Mouse (Mus musculus) induced T-regulatory cell, adult 2 months (primary cell): ENCODE data around the gene Fbxl7.

Experiments
- DNase-seq: peaks from one replicate; pipeline ENCODE4 v3.0.0-alpha.2; 2012; ENCODE audit warnings: low read depth

The Fbxl7 gene

DNA sequence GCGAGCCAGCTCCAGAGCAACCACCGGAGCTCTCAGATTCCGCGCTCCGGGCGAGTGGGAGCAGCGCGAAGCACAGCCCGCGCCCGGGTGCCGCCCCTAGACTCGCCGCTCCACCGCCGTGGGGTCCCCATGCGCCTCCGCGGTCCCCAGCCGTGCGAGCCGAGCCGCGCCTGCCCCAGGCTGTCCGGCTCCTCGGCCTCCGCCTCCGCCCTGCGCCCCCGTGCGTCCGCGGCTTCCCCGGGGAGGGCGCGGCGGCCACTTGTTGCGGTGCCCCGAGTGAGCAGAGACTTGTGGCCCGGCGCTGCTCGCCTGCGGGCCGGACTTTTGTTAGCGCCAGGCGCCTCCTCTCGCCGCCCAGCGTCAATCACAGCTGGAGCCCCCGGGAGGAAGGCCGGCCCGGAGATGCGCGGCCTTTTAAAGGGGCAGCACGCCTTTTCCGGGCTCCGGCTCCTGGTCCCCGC lies at the start of gene Fbxl7:
TSS of gene Fbxl7 (minus strand) at position 330 of the 461 bp plus-strand sequence.
- DNase-seq = no peak

DNA sequence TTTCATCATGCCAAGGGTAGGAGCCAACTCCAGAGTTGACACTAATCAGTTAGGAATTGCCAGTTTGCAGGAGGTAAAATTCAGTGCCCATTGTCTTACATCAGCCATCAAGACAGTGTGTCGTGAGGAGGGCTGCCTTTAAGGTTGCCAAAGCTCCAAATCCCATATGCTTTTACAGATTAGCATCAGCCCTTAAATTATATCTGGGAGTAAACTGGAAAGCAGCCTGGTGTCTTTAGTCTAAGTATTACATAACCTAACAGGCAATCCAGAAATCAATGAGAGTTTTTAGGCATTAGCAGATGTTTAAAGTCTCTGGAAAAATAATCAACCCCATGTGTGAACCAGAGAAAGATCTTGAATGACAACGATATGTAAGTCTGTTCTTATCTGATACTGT lies 26.6 kb upstream of the Fbxl7 start:
- no peak for DNase-seq

DNA sequence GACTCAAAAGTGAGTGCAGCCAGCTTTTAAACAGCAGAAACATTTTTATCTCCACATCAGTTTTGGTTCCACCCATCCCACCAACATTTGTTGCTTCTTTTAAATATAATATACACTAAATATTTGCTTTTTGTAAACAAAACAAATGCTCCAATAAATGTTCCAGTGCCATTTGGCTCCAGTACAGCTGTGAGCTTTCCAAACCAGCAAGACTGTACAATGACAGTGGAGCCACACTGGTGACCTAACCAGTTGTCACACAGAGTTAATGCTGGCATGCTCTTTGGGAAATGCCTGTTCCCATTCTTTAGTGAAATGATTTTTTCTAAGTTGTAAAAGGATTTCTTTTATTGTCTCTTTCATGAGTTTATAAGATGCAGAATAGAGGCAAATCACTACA lies 18.0 kb upstream of the Fbxl7 start:
- DNase-seq = no peak

GRCm38 (mm10) chr15:26895761-26896160 lies 381 bp upstream of the Fbxl7 start:
- DNase-seq = no peak

- no peak for DNase-seq
Measured at GRCm38 (mm10) chr15:26894801-26895229, 565 bp downstream of the Fbxl7 start.

DNA sequence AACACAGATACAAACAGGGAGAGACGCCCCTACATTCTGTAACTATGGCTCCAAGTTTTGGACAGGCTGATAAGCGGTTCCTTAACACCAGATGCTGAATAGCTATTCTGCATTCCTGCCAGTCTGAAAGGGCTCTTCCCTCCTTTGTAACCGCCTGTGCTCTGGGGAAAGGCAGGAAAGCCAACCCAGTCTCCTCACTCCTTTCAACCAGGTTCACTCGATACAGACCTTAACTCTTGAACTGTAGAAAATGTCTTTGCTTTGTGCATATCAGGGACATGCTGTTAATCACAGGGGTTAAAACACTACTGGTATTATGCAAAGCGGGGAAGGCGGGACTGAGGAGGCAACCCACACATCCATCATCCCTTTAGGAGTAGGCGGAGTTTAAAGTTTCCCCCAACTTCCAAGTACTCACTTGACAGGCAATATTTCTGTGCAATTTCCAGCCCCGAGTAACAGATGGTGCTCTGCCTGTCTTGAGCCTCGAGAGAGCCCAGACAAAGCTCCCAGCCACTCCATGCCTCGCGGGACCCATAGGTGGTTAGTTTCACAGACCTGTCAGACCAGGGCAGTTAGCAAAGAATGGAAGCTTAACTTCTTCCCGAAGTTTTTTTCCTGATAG lies 1.2 kb downstream of the Fbxl7 start:
- DNase-seq = no peak

DNA sequence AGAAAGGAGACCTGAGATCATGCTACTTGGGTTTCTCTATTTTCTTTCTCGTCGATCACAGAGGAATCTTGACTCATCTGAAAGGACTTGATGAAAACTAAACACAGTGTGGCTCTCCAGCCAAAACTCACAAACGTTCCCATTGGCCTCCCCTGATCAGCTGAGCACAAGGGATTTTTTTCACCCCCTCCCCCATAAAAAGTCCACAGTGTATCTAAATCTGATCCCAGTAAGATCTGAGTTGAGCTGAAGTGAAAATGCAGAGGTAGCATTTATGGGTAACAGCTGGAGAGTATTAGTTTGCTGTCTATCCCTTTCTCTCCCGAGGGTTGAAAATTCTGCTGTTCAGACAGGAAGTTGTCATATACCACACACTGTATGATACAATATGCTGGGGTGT lies 2.2 kb downstream of the Fbxl7 start:
- DNase-seq = no peak

DNA sequence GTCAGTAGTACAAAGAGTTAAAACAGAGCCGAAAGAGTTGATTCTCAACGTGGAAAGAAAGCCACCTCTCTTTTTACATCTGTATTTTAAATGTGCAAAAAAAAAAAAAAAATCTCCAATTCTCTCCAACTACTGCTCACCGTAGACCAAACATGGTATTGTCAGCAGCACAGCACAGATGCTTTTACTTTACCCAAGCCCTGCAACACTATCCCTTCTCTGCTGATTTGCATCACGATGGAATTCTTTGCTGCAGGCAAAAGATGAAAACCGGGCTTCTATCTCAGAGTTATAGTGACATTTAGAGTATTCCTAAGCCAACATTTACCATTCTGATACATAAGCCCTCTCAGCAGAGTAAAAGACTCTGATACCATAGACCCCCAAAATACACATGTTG lies 5.4 kb downstream of the Fbxl7 start:
- DNase-seq = no peak

DNA sequence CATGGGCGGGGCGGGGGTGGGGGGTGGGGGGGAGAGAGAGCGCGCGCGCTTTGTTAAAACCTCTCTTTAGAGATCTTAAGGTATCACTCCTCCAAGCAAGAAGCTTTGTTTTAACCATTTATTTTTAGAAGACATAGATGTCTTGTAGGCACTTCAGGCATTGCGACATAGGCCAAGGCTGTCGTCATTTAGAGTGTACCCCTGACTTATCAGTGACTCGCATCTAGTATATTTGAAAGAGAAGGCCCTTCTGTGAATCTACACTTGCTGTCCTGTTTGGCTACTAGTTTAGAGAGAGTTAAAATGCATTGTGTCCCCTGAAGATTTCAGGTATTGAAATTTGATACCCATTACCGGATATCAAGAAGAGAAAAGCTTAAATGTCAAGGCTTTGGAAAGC lies 7.2 kb downstream of the Fbxl7 start:
- DNase-seq = no peak

DNA sequence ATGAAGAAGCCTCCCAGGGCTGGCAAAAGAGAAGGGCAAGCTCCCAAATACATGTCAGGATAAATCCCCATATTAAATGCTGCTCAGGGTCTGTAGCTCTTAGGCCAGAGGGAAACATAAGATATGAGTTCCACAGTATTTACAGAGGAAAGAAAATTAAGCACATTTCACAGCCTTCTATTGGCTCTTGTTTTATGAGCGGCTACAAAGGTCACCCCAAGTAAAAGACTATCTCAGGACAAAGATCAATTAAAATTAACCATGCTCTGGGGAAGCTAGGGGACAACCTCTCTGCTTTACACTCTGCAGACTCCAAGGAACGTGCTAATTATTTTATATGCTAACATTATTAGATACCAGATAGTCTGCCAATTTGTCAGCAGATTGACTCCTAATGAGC lies 9.4 kb downstream of the Fbxl7 start:
- DNase-seq = no peak

DNA sequence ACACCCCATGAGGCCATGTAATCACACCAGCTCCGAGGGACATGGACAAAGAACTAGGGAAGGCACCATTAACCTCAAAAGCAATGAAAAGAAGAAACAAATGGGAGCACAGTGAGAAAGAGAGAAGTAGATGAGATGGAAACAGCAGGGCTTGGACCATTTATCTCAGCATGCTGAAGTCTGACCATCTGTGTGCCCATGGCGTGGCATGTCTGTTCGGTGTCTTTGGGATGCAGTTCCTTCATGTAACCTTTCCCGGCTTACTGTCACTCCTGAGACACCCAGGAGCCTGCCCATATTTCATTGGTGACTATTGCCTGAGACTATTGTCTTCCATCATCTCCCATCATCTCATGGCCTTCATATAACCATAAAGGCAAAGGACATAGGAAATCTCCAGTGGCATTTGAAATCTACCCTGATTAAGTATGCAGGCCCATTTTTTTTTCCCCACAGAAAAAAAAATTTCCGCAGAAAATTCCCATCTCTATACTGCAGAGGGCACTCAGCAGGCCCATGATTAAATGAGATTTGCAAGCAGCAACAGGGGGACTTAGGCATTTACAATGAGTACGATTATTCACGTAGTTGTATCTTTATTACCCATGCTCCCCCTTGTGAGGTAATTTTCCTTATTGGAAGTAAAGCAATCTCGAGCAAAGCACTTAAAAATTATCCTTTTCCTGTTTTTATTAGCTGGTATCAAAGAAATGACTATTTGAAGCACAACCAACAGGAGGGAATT lies 15.0 kb downstream of the Fbxl7 start:
- no peak for DNase-seq

DNA sequence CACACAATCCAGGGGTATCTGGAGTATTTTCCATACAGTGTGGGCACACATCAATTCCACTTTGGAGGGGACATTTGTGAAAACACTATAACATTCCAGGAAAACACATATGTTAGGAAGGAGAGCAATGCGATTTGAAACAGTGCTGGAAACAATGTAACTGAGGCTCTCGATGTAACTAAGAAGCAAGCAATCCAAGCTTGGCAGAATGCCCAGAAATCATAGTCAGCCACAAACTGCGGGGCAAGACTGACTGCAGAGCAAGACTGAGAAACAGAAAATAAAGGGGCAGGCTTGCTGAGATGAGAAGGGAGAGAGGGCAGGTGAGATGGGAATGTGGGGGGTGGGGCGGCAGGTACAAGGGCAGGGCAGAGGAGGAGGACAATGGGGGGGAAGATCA lies 19.7 kb downstream of the Fbxl7 start:
- DNase-seq = no peak

- DNase-seq = no peak
Measured at GRCm38 (mm10) chr15:26872234-26872633, 23.1 kb downstream of the Fbxl7 start.

- DNase-seq = no peak
Measured at GRCm38 (mm10) chr15:26869197-26869596, 26.2 kb downstream of the Fbxl7 start.

GRCm38 (mm10) chr15:26867521-26867920 lies 27.9 kb downstream of the Fbxl7 start:
- DNase-seq = no peak

GRCm38 (mm10) chr15:26862173-26862572 lies 33.2 kb downstream of the Fbxl7 start:
- DNase-seq = no peak

DNA sequence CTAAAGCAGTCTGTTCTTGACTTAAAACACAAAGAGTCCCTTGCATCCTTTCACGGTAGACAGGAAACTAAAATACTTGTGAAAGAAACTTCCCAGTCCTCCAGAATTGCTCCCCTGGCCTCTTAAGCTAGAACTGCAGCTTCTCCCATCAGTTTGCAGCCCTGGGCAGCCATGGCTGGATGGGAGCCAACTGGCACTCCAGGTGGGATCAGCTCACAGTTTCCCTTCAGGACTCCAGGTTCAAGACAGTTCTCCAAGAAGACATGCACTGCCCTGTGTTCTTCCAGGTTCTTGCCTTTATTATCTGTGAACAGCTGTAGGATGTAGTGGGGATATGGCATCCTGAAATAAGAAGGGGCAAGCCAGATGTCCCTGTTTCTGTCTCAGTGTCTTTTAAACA lies 45.8 kb downstream of the Fbxl7 start:
- no peak for DNase-seq

DNA sequence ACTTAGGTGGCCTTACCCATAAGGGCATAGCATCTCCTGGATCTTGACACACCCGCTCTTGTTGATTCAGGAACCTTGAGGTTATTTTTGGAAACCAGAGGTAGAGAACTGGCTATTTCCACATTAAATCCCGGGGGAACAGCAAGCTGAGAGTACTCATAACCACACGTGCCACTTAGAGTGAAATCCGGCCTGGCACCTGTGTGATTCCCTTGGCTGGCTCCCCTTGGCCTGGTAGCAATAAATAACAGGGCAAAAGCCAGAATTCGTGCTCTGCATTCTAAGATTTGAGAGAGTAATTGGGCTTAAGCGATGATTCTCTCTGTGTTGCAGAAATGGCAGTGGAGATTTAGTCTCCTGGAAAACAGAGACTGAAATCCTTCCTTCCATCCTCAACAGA lies 53.2 kb downstream of the Fbxl7 start:
- no peak for DNase-seq

DNA sequence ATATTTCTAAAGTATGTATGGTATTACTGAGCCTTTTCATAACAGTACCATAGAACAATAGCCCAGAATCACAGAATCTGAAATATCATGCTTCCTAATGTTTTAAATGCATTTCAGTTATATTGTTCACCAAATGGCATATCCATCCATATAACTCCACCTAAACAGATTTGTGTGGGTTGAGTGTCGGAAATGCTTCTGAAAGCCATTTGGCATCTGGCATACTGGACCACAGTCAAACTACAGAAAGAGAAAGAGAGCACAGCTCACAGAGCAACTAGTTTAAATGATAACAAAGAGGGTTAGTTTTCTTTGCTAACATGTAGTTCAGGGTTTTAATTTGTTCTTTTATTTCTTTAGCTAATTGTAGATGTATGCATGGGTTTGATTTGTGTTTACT lies 57.0 kb downstream of the Fbxl7 start:
- DNase-seq = no peak

GRCm38 (mm10) chr15:26837200-26837599 lies 58.2 kb downstream of the Fbxl7 start:
- no peak for DNase-seq

GRCm38 (mm10) chr15:26834415-26834814 lies 61.0 kb downstream of the Fbxl7 start:
- no peak for DNase-seq

GRCm38 (mm10) chr15:26831141-26831540 lies 64.2 kb downstream of the Fbxl7 start:
- no peak for DNase-seq

GRCm38 (mm10) chr15:26816931-26817330 lies 78.4 kb downstream of the Fbxl7 start:
- DNase-seq = no peak

- DNase-seq = no peak
Measured at GRCm38 (mm10) chr15:26812856-26813255, 82.5 kb downstream of the Fbxl7 start.
